10 mouse cellular contexts compared by ENCODE assay signal in the genomic region with DNA sequence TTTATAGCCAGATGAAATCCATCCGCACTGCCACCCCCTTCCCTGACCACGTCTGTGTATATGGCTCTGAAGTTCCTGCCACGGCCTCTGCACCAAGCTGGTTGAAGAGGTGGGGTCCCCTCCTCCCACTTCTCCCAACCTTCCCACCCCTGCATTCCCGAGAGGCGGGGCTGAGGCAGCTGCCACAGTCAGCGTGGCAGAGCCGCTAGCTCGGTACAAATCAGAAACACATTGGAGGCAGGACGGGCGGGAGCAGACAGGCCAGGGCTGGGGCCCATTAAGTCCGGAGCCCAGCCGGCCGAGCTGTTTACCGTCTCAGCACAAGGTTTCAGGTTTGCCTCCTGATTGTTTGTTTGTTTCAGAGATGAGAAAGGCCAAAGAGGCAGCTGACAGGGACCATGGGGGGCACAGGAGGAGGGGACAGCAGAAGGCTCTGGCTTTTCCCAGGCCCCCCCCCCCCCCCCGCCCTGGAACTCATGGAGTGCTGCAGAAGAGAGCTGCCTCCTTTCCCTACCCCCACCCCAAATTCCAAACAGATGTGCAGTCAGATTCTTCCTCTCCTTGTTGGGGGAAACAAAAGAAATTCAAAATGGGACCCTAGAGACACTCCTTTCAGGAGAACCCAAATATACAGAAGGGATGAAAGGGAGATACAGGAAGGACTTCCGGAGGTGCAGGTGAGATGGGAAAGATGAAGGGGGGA. TPM values are rescaled to one million over a fixed set of nuclear protein-coding genes. Genes with fewer than 3 reads are reported as not detected.
DNase-seq lines count a peak whose midpoint lies in the region; ATAC-seq lines count a peak whose summit lies in the region.
"Had no signal": no experiment of that assay in that cellular context is flagged by ENCODE, and none has a peak within 500 bp of the region (broad histone marks: within the 10 kb centered on the region; RNA-seq: fewer than 3 reads in every experiment).

No protein-coding gene starts in this region.

- H3K9ac ChIP-seq in heart, embryonic 13.5 days: peak overlapping the region; percentile 65
- H3K9ac ChIP-seq in hindbrain, embryonic 13.5 days: no peak overlapping the region
- no peak overlapping the region for H3K9ac ChIP-seq in midbrain, embryonic 14.5 days (replicated peaks; ENCODE audit: low read length)

- H3K4me3 ChIP-seq in heart, embryonic 13.5 days: peak overlapping the region; percentile 28; the same call in 1 of the 2 replicates
- H3K4me3 ChIP-seq in hindbrain, embryonic 13.5 days: no peak overlapping the region
- H3K4me3 ChIP-seq in midbrain, embryonic 14.5 days (replicated peaks; ENCODE audit: low read depth, low read length): no peak overlapping the region

- intact Hi-C loops in heart, postnatal 10 days (cut with DNase I): no loop called here
- intact Hi-C loops in left cerebral cortex, postnatal 25 days (cut with DNase I): no loop called here

- peaks cover 10% of the 10 kb centered on the region for H3K4me1 ChIP-seq in heart, embryonic 13.5 days
- H3K4me1 ChIP-seq in hindbrain, embryonic 13.5 days (replicated peaks): peaks cover 11% of the 10 kb centered on the region
- peaks cover 4% of the 10 kb centered on the region; the same call in 1 of the 2 replicates for H3K4me1 ChIP-seq in midbrain, embryonic 14.5 days (ENCODE audit: control insufficient read depth, insufficient read depth, low read length)

- peaks cover 75% of the 10 kb centered on the region for H3K27me3 ChIP-seq in heart, embryonic 13.5 days (replicated peaks)
- peaks cover 84% of the 10 kb centered on the region for H3K27me3 ChIP-seq in hindbrain, embryonic 13.5 days
- H3K27me3 ChIP-seq in midbrain, embryonic 14.5 days (ENCODE audit: control insufficient read depth, insufficient read depth, low read length): 0 out of 2 replicates have a peak, but pooled peaks cover 8% of the 10 kb centered on the region
- H3K27me3 ChIP-seq: CH12.LX had no signal

- peak overlapping the region; percentile 55 for H3K4me2 ChIP-seq in heart, embryonic 13.5 days
- peak overlapping the region; percentile 30; the same call in 1 of the 2 replicates for H3K4me2 ChIP-seq in hindbrain, embryonic 13.5 days
- H3K4me2 ChIP-seq in midbrain, embryonic 14.5 days (ENCODE audit: low read length): peak overlapping the region; percentile 22; the same call in 1 of the 2 replicates

- no peaks in the 10 kb centered on the region for H3K36me3 ChIP-seq in heart, embryonic 13.5 days
- no peaks in the 10 kb centered on the region for H3K36me3 ChIP-seq in hindbrain, embryonic 13.5 days
- H3K36me3 ChIP-seq in midbrain, embryonic 14.5 days (ENCODE audit: control insufficient read depth, insufficient read depth, low read length): no peaks in the 10 kb centered on the region

- H3K27ac ChIP-seq in heart, embryonic 13.5 days (replicated peaks): peak overlapping the region; percentile 59; the same call in 1 of the 2 replicates
- H3K27ac ChIP-seq in hindbrain, embryonic 13.5 days: peak overlapping the region; percentile 23; the same call in 1 of the 2 replicates
- H3K27ac ChIP-seq in midbrain, embryonic 14.5 days (replicated peaks; ENCODE audit: low read depth, low read length): no peak overlapping the region

- no peaks in the 10 kb centered on the region for H3K9me3 ChIP-seq in heart, embryonic 13.5 days
- H3K9me3 ChIP-seq in hindbrain, embryonic 13.5 days: no peaks in the 10 kb centered on the region
- no peaks in the 10 kb centered on the region for H3K9me3 ChIP-seq in midbrain, embryonic 14.5 days (ENCODE audit: control insufficient read depth, low read length)

- no peak for DNase-seq in heart, postnatal 10 days
- DNase-seq in adipocyte (ENCODE audit: low spot score): peak; percentile 45
- peak; percentile 51 for DNase-seq in midbrain, embryonic 14.5 days
- DNase-seq in ovary, adult 18-20 months (ENCODE audit: low spot score): no peak
- no peak for DNase-seq in left cerebral cortex, postnatal 25 days (ENCODE audit: low spot score in 2 of 2)
- DNase-seq: cerebellum, postnatal 14 days had no signal

- ATAC-seq in heart, embryonic 13.5 days (ENCODE audit: extremely low read depth, insufficient number of reproducible peaks, low FRiP score, low TSS enrichment): no peak
- peak; percentile 46; the same call in 1 of the 2 replicates for ATAC-seq in hindbrain, embryonic 13.5 days (ENCODE audit: low FRiP score)
- peak; percentile 54; the same call in 1 of the 2 replicates for ATAC-seq in midbrain, embryonic 14.5 days (ENCODE audit: low FRiP score, low TSS enrichment)
- ATAC-seq in frontal cortex, adult (ENCODE audit: low TSS enrichment): no peak

- 22% methylated on average over 15 of the region's 16 CpGs for WGBS in heart, embryonic 13.5 days
- WGBS in hindbrain, embryonic 13.5 days: 27% methylated on average over 12 of the region's 16 CpGs
- 28% methylated on average over 15 of the region's 16 CpGs for WGBS in midbrain, embryonic 14.5 days

RNA-seq across cellular contexts. Expression of gene Pja1, which starts 22.1 kb away (rescaled TPM):
- polyA plus RNA-seq in heart, embryonic 13.5 days (2015; fragmentation: Nextera tagmentation; extraction: Ambion mirVana): 85.3 and 96.4 TPM in 2 replicates
- 10 to 100 TPM; 32.9 to 37.1 TPM for total RNA-seq in heart, postnatal 10 days (2021)
- polyA plus RNA-seq in hindbrain, embryonic 13.5 days (2015; fragmentation: Nextera tagmentation; extraction: Ambion mirVana): 327 and 330 TPM in 2 replicates
- 327 and 333 TPM in 2 replicates for polyA plus RNA-seq in midbrain, embryonic 14.5 days (2014; fragmentation: Nextera tagmentation; extraction: Ambion mirVana)
- 100 to 1,000 TPM; 198 to 217 TPM for total RNA-seq in left cerebral cortex, postnatal 25 days (2021)

Comparison
In these comparisons a context has a peak if more than half of its experiments do, and no peak if none do; other contexts are left out.
1. ATAC-seq: peak in hindbrain, embryonic 13.5 days (single experiment) and midbrain, embryonic 14.5 days (single experiment); none in heart, embryonic 13.5 days (single experiment) and frontal cortex, adult (single experiment).
2. DNase-seq: peak in adipocyte (single experiment) and midbrain, embryonic 14.5 days (single experiment); none in heart, postnatal 10 days (0 of 2), ovary, adult 18-20 months (single experiment) and left cerebral cortex, postnatal 25 days (0 of 2).
3. Peak in every context shown above with its lines, with median percentiles within 50 percentile points of each other: H3K4me2 ChIP-seq.